Mouse (Mus musculus): ENCODE measurements around the gene Ccl6.

DNA sequence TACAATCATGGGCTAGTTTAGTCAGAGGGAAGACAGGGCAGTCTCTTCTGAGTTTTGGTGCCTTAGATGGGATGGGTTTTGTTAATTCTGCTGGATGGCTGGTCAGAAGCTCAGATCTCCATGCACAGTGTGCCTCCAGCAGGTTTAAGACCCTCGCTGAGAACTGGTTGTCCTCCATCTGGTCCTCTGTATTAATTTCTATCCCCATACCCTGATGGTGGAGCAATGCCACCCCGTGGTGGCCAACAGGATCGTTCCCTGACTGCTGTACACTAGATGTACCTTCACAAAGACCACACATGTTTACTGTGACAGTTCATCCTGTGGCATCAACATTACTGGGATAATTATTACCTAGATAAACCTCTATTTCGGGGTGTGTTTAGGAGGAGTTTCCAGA, 39.9 kb upstream of the Ccl6 start:
- TF ChIP-seq CTCF (IDR thresholded peaks at IDR 0.05; ENCODE audit: low read depth) (peak; percentile 57), EP300 (IDR thresholded peaks at IDR 0.05; ENCODE audit: low read depth) (no peak)

All from heart, postnatal 0 days (tissue).